ENCODE assay signal across 29 mouse cellular contexts in genomic region chr11:4060866-4061575, GRCm38 (mm10). TPM values are rescaled to one million over a fixed set of nuclear protein-coding genes. Genes with fewer than 3 reads are reported as not detected.
DNase-seq lines count a peak whose midpoint lies in the region; ATAC-seq and TF ChIP-seq lines count a peak whose summit lies in the region.
"Had no signal": no experiment of that assay in that cellular context is flagged by ENCODE, and none has a peak within 500 bp of the region (broad histone marks: within the 10 kb centered on the region; RNA-seq: fewer than 3 reads in every experiment).

No protein-coding gene starts in this region.

- TF ChIP-seq POLR2A in heart, adult 2 months (IDR thresholded peaks at IDR 0.05; ENCODE audit: insufficient read depth, low read depth, low read length), result no peak

- no peaks in the 10 kb centered on the region for H3K79me2 ChIP-seq in heart, adult 2 months (replicated peaks; ENCODE audit: control insufficient read depth, insufficient read depth, low read length)

- DNase-seq in frontal cortex, postnatal 14 days (ENCODE audit: low spot score in 2 of 2), result no peak
- DNase-seq in right cerebral cortex, adult 18-20 months, result peak; percentile 28
- no peak for DNase-seq in right cerebral cortex, postnatal 14 days
- DNase-seq in lung, postnatal 10 days, result peak; percentile 72
- DNase-seq in heart, adult 2 months, result no peak
- DNase-seq in urinary bladder, postnatal 10 days (ENCODE audit: low spot score), result no peak
- DNase-seq: adrenal gland, postnatal 10 days; cerebellum, adult 11 months; cerebellum, postnatal 10 days; heart, postnatal 36 days had no signal

- H3K27ac ChIP-seq in heart, embryonic 11.5 days (ENCODE audit: low read depth, low read length), result no peak overlapping the region
- H3K27ac ChIP-seq in heart, adult 2 months, result no peak overlapping the region
- H3K27ac ChIP-seq: embryonic facial prominence, embryonic 13.5 days; heart, embryonic 13.5 days; hindbrain, embryonic 15.5 days; intestine, embryonic 15.5 days; macrophage; midbrain, embryonic 10.5 days; stomach, postnatal 0 days had no signal

- no peaks in the 10 kb centered on the region for H3K27me3 ChIP-seq in heart, embryonic 11.5 days (ENCODE audit: control insufficient read depth, insufficient read depth, low read length)
- H3K27me3 ChIP-seq in heart, adult 2 months (ENCODE audit: control insufficient read depth, insufficient read depth, low read length), result peaks cover 2% of the 10 kb centered on the region; the same call in 1 of the 2 replicates
- H3K27me3 ChIP-seq: hindbrain, embryonic 15.5 days had no signal

- H3K36me3 ChIP-seq in heart, embryonic 11.5 days (ENCODE audit: control insufficient read depth, insufficient read depth, low read length), result no peaks in the 10 kb centered on the region
- no peaks in the 10 kb centered on the region for H3K36me3 ChIP-seq in heart, adult 2 months (ENCODE audit: control insufficient read depth, insufficient read depth, low read length)
- H3K36me3 ChIP-seq: embryonic facial prominence, embryonic 13.5 days; heart, embryonic 13.5 days; hindbrain, embryonic 15.5 days; intestine, embryonic 15.5 days; midbrain, embryonic 10.5 days had no signal

- no peak overlapping the region for H3K9ac ChIP-seq in heart, embryonic 11.5 days (ENCODE audit: low read depth, low read length)
- H3K9ac ChIP-seq in heart, adult 2 months (ENCODE audit: low read depth, low read length), result no peak overlapping the region
- H3K9ac ChIP-seq: embryonic facial prominence, embryonic 13.5 days; heart, embryonic 13.5 days; hindbrain, embryonic 15.5 days; intestine, embryonic 15.5 days had no signal

- H3K4me2 ChIP-seq in heart, embryonic 11.5 days, result no peak overlapping the region
- H3K4me2 ChIP-seq: embryonic facial prominence, embryonic 13.5 days; heart, embryonic 13.5 days; hindbrain, embryonic 15.5 days; intestine, embryonic 15.5 days; liver, embryonic 11.5 days had no signal

- no peak for TF ChIP-seq CTCF in heart, adult 2 months (IDR thresholded peaks at IDR 0.05)

- no peaks in the 10 kb centered on the region for H3K4me1 ChIP-seq in heart, embryonic 11.5 days (ENCODE audit: control insufficient read depth, insufficient read depth, low read length)
- no peaks in the 10 kb centered on the region for H3K4me1 ChIP-seq in heart, adult 2 months (ENCODE audit: control insufficient read depth, insufficient read depth, low read length)
- H3K4me1 ChIP-seq: heart, embryonic 13.5 days; hindbrain, embryonic 15.5 days; intestine, embryonic 15.5 days; midbrain, embryonic 10.5 days had no signal

- no peak overlapping the region for H3K4me3 ChIP-seq in heart, embryonic 11.5 days (ENCODE audit: low read depth, low read length)
- no peak overlapping the region for H3K4me3 ChIP-seq in heart, adult 2 months
- H3K4me3 ChIP-seq: embryonic facial prominence, embryonic 13.5 days; heart, embryonic 13.5 days; hindbrain, embryonic 15.5 days; intestine, embryonic 15.5 days; midbrain, embryonic 10.5 days had no signal

- H3K9me3 ChIP-seq in heart, embryonic 11.5 days (replicated peaks; ENCODE audit: control insufficient read depth, low read length), result no peaks in the 10 kb centered on the region
- H3K9me3 ChIP-seq: embryonic facial prominence, embryonic 13.5 days; heart, embryonic 13.5 days; hindbrain, embryonic 15.5 days; intestine, embryonic 15.5 days; midbrain, embryonic 10.5 days had no signal

- intact Hi-C loops in heart, adult 2 months (cut with DNase I), result no loop called here

- no peak for TF ChIP-seq EP300 in heart, adult 2 months (IDR thresholded peaks at IDR 0.05; ENCODE audit: insufficient read depth, low read depth, low read length)

- WGBS in heart, embryonic 11.5 days (ENCODE audit: insufficient replicate concordance), result 63% methylated on average over 5 of the region's 5 CpGs
- 67% methylated on average over 5 of the region's 5 CpGs for WGBS in heart, adult 2 months

- peak; percentile 50; the same call in 1 of the 2 replicates for ATAC-seq in frontal cortex, adult (ENCODE audit: low TSS enrichment)
- no peak for ATAC-seq in heart, embryonic 11.5 days (replicated peaks; ENCODE audit: insufficient number of reproducible peaks, low FRiP score, low TSS enrichment)
- ATAC-seq: activated CD4-positive, CD25-positive, alpha-beta regulatory T cell, adult 4 months; forebrain, embryonic 14.5 days; intestine, embryonic 15.5 days; Patski had no signal

RNA-seq across cellular contexts. Expression of gene Sec14l3, which starts 3.6 kb away (rescaled TPM):
- not detected in 2 replicates for polyA plus RNA-seq in heart, embryonic 11.5 days (2014; fragmentation: Nextera tagmentation; extraction: Ambion mirVana)
- not detected for total RNA-seq in heart, adult 2 months (2021)
- 15.0 TPM in 1 of 2 replicates, not detected in the other for polyA plus RNA-seq in heart, adult 2 months (2012; rRNA removed)
- total RNA-seq: gastrocnemius, adult 8-10 months; granulocyte monocyte progenitor cell, adult 5-6 weeks; heart, postnatal 36 days; monocyte, adult 5-6 weeks had no signal
- polyA plus RNA-seq: activated CD4-positive, CD25-positive, alpha-beta regulatory T cell, adult 4 months; embryonic facial prominence, embryonic 13.5 days; heart, embryonic 13.5 days; intestine, embryonic 15.5 days; large intestine, adult 2 months; limb, embryonic 11.5 days; liver, embryonic 11.5 days; macrophage; midbrain, embryonic 10.5 days; neural tube, embryonic 11.5 days; Patski had no signal

RNA-seq across cellular contexts. Expression of gene Sec14l4, which starts 29.8 kb away (rescaled TPM):
- polyA plus RNA-seq in heart, embryonic 11.5 days (2014; fragmentation: Nextera tagmentation; extraction: Ambion mirVana), result not detected in 2 replicates
- total RNA-seq in heart, adult 2 months (2021), result under 1 TPM; 0.14 to 0.47 TPM
- polyA plus RNA-seq in heart, adult 2 months (2012; rRNA removed), result 0.32 and 0.57 TPM in 2 replicates
- total RNA-seq: gastrocnemius, adult 8-10 months; granulocyte monocyte progenitor cell, adult 5-6 weeks; monocyte, adult 5-6 weeks had no signal
- polyA plus RNA-seq: activated CD4-positive, CD25-positive, alpha-beta regulatory T cell, adult 4 months; forebrain, embryonic 14.5 days; heart, embryonic 13.5 days; hindbrain, embryonic 15.5 days; limb, embryonic 11.5 days; macrophage; midbrain, embryonic 10.5 days; neural tube, embryonic 11.5 days; Patski had no signal

RNA-seq across cellular contexts. Expression of gene Mtfp1, which starts 34.2 kb away (rescaled TPM):
- polyA plus RNA-seq in heart, embryonic 11.5 days (2014; fragmentation: Nextera tagmentation; extraction: Ambion mirVana), result 20.8 and 21.0 TPM in 2 replicates
- total RNA-seq in heart, adult 2 months (2021), result 100 to 1,000 TPM; 129 to 141 TPM
- polyA plus RNA-seq in heart, adult 2 months (2012; rRNA removed), result 158 and 167 TPM in 2 replicates

Comparison
In these comparisons a context has a peak if more than half of its experiments do, and no peak if none do; other contexts are left out.
1. DNase-seq: peak in right cerebral cortex, adult 18-20 months (single experiment) and lung, postnatal 10 days (single experiment); none in frontal cortex, postnatal 14 days (0 of 2), right cerebral cortex, postnatal 14 days (single experiment), heart, adult 2 months (0 of 2) and urinary bladder, postnatal 10 days (single experiment).